Mouse (Mus musculus) granulocyte monocyte progenitor cell, adult 5-6 weeks (primary cell): Measurements from ENCODE around the gene Rnf151. TPM values are rescaled to one million over a fixed set of nuclear protein-coding genes. Genes with fewer than 3 reads are reported as not detected.

Experiments used
- ATAC-seq: replicated peaks from 2 replicates; pipeline ENCODE4 v1.8.0; 2016; ENCODE audit warnings: mild to moderate bottlenecking, moderate TSS enrichment, inconsistent platforms; ENCODE audit not compliant: poor library complexity, severe bottlenecking
- total RNA-seq, 2 experiments: library from RNA; stranded (forward) in 1 of 2; stranded (reverse) in 1 of 2; fragments of 200-712, 200-1000 nt in 1 of 2; fragments of >200 nt in 1 of 2; fragmentation: Nextera tagmentation in 1 of 2; gene quantifications; 2 replicates each; pipeline ENCODE4 v1.2.3; 2014 to 2017

Rnf151 gene
- total RNA-seq, 2 experiments from 2014 or later = not detected

GRCm38 (mm10) chr17:24707801-24708425 is 9.9 kb downstream of the Rnf151 start:
- peak; percentile 13; the same call in 1 of the 2 replicates for ATAC-seq

GRCm38 (mm10) chr17:24706982-24707800 is 10.7 kb downstream of the Rnf151 start, which contains the start of gene Tbl3:
Gene Tbl3 (minus strand): TSS chr17:24707660.
- ATAC-seq = peak; percentile 92

GRCm38 (mm10) chr17:24705821-24706220 is 12.0 kb downstream of the Rnf151 start:
- no peak for ATAC-seq

- no peak for ATAC-seq
Measured at GRCm38 (mm10) chr17:24701251-24701650, 16.6 kb downstream of the Rnf151 start.

GRCm38 (mm10) chr17:24699473-24699872 is 18.4 kb downstream of the Rnf151 start:
- no peak for ATAC-seq

- ATAC-seq = no peak
Measured at GRCm38 (mm10) chr17:24698715-24699114, 19.1 kb downstream of the Rnf151 start.

- ATAC-seq = no peak
Measured at GRCm38 (mm10) chr17:24697985-24698384, 19.9 kb downstream of the Rnf151 start.

GRCm38 (mm10) chr17:24696011-24696697 is 21.7 kb downstream of the Rnf151 start, which contains the start of the genes Gfer and Noxo1:
Gene Gfer (minus strand): TSS chr17:24696156.
Gene Noxo1 (plus strand): TSS chr17:24696234.
- peak; percentile 83 for ATAC-seq

GRCm38 (mm10) chr17:24695326-24696010 is 22.4 kb downstream of the Rnf151 start:
- no peak for ATAC-seq

GRCm38 (mm10) chr17:24692385-24692784 is 25.5 kb downstream of the Rnf151 start:
- ATAC-seq = peak; percentile 22

- ATAC-seq = no peak
Measured at GRCm38 (mm10) chr17:24689251-24690081, 28.4 kb downstream of the Rnf151 start, which contains the start of gene Syngr3. Gene Syngr3 (minus strand): TSS chr17:24689955.

- no peak for ATAC-seq
Measured at GRCm38 (mm10) chr17:24687599-24687998, 30.3 kb downstream of the Rnf151 start.

GRCm38 (mm10) chr17:24687146-24687595 is 30.7 kb downstream of the Rnf151 start:
- peak; percentile 73 for ATAC-seq

GRCm38 (mm10) chr17:24686514-24686913 is 31.3 kb downstream of the Rnf151 start:
- peak; percentile 67 for ATAC-seq

- ATAC-seq = no peak
Measured at GRCm38 (mm10) chr17:24677500-24678080, 40.3 kb downstream of the Rnf151 start.

GRCm38 (mm10) chr17:24676877-24677276 is 41.0 kb downstream of the Rnf151 start:
- ATAC-seq = no peak

GRCm38 (mm10) chr17:24676187-24676586 is 41.7 kb downstream of the Rnf151 start:
- peak; percentile 52 for ATAC-seq

GRCm38 (mm10) chr17:24674277-24674676 is 43.6 kb downstream of the Rnf151 start:
- 0 out of 2 replicates have a peak, but pooled peaks have one; percentile 12 for ATAC-seq

GRCm38 (mm10) chr17:24672141-24672540 is 45.7 kb downstream of the Rnf151 start:
- peak; percentile 41 for ATAC-seq
